Mouse (Mus musculus) common myeloid progenitor, adult 5-6 weeks (primary cell): ENCODE measurements around the gene Cand2. TPM values are rescaled to one million over a fixed set of nuclear protein-coding genes. Genes with fewer than 3 reads are reported as not detected.

Experiments
- ATAC-seq: replicated peaks from 2 replicates; pipeline ENCODE4 v1.8.0; 2016; ENCODE audit warnings: low read depth, mild to moderate bottlenecking, moderate TSS enrichment, inconsistent platforms; ENCODE audit not compliant: poor library complexity, severe bottlenecking
- total RNA-seq: library from RNA; stranded (forward); fragments of 200-1000, 187-1606 nt; gene quantifications from 2 replicates; pipeline ENCODE4 v1.2.3, GENCODE M21; 2017

Gene Cand2
- total RNA-seq, 1 experiment from 2014 or later, result 3.7 TPM

- ATAC-seq, result no peak
Observed at GRCm38 (mm10) chr6:115772201-115772600, 2.1 kb upstream of the Cand2 start.

GRCm38 (mm10) chr6:115772604-115773003 lies 1.7 kb upstream of the Cand2 start:
- ATAC-seq, result no peak

- ATAC-seq, result 0 out of 2 replicates have a peak, but pooled peaks have one; percentile 20
Observed at GRCm38 (mm10) chr6:115773966-115774413, 348 bp upstream of the Cand2 start.

- 0 out of 2 replicates have a peak, but pooled peaks have one; percentile 5 for ATAC-seq
Observed at GRCm38 (mm10) chr6:115775838-115776237, 1.5 kb downstream of the Cand2 start.

- ATAC-seq, result peak; percentile 56
Observed at GRCm38 (mm10) chr6:115776363-115776762, 2.0 kb downstream of the Cand2 start.

- no peak for ATAC-seq
Observed at GRCm38 (mm10) chr6:115782781-115783180, 8.4 kb downstream of the Cand2 start.

- ATAC-seq, result no peak
Observed at GRCm38 (mm10) chr6:115791016-115791415, 16.7 kb downstream of the Cand2 start.

- peak; percentile 90 for ATAC-seq
Observed at GRCm38 (mm10) chr6:115791842-115792686, 17.7 kb downstream of the Cand2 start.

GRCm38 (mm10) chr6:115792691-115793215 lies 18.4 kb downstream of the Cand2 start:
- peak; percentile 59 for ATAC-seq

GRCm38 (mm10) chr6:115801811-115802210 lies 27.5 kb downstream of the Cand2 start:
- ATAC-seq, result no peak

- ATAC-seq, result peak; percentile 83
Observed at GRCm38 (mm10) chr6:115803541-115804382, 29.4 kb downstream of the Cand2 start.

- no peak for ATAC-seq
Observed at GRCm38 (mm10) chr6:115804432-115805192, 30.3 kb downstream of the Cand2 start.

- ATAC-seq, result no peak
Observed at GRCm38 (mm10) chr6:115807464-115808195, 33.3 kb downstream of the Cand2 start.

- no peak for ATAC-seq
Observed at GRCm38 (mm10) chr6:115808196-115808487, 33.8 kb downstream of the Cand2 start.

- peak; percentile 85 for ATAC-seq
Observed at GRCm38 (mm10) chr6:115808488-115809231, 34.3 kb downstream of the Cand2 start, which contains the start of gene Rpl32. Gene Rpl32 (minus strand): TSS chr6:115808747.

- ATAC-seq, result no peak
Observed at GRCm38 (mm10) chr6:115811606-115812005, 37.3 kb downstream of the Cand2 start.

GRCm38 (mm10) chr6:115814104-115814503 lies 39.8 kb downstream of the Cand2 start:
- peak; percentile 89 for ATAC-seq

GRCm38 (mm10) chr6:115815041-115815440 lies 40.7 kb downstream of the Cand2 start:
- ATAC-seq, result no peak

- no peak for ATAC-seq
Observed at GRCm38 (mm10) chr6:115818129-115818528, 43.8 kb downstream of the Cand2 start.
